Mouse (Mus musculus) urinary bladder, postnatal 10 days (tissue): ENCODE results near the gene 4933424G06Rik.
"Not testable (repeated sequence)": the region's sequence is repeated elsewhere in the genome, so short reads cannot be mapped to it uniquely, and the experiment has no call there.

Source experiments
- DNase-seq: peaks from one replicate; pipeline ENCODE4 v3.0.0; 2022; ENCODE audit warnings: low spot score

4933424G06Rik gene

DNA sequence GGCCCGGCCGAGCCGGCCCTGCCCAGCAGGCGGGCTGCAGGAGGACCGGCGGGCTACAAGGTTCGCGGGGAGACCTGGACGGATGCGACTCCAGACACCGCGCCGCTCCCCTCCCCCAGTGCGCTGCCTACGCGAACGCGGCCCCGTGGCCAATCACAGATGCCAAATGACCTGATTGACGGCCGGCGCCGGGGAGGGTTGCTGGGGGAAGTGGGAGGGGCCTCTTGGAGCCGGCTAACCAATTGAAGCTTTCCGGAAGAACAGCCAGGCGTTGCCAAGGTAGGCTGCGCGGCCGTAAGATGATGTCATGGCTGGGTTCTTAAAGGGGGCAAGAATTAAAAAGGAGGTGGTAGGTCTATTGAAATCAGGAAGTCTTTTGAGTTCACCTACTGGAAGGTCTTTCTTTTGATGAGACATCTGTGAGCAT is at the start of gene 4933424G06Rik:
Gene 4933424G06Rik, plus strand, starts transcription at position 296 of the 427 bp plus-strand sequence.
- DNase-seq = peak; percentile 96

- no peak for DNase-seq
Observed at GRCm38 (mm10) chr1:36664457-36664856, 45.5 kb upstream of the 4933424G06Rik start.

DNA sequence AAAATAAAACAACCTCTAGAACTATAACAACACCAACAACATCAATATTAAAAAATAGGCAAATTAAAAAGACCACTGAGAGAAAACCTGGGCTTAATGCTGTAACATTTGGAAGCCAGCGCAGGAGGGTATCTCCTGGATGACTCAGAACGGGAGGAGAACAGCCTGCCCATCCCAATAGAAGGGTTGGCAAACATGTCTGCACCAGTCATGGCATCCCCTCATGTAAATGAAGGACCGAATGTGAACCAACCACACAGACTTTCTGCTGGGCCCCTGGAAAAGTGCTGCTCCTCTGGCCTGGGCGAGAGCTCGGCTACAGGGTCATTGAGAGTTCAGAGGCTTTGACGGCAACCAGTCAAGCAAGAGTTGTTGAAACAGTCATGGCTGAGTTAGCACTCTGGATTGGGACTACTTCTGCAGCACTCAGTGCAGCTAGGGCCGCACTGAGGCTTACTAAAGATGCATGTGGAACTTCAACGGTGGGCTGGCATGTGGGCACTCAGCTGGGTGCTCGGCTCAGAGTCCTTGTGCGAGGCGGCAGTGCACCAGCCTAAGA is 44.7 kb upstream of the 4933424G06Rik start:
- no peak for DNase-seq

DNA sequence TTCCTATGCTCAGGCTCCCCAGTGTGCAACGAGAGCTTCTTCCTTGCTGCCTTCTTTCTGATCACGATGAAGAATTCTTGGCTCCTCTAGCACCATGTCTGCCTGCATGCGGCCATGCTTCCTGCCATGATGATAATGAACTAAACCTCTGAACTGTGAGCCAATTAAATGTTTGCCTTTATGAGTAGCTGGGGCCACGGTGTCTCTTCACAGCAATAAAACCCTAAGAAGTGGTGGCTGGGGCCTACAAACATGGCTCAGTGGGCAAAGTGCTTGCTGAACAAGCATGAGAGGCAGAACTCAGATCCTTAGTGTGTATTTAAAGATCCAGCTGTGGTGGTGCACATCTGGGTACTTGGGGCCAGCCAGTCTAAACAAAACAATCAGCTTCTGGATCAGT is 44.0 kb upstream of the 4933424G06Rik start:
- no peak for DNase-seq

- not testable (repeated sequence) for DNase-seq
Observed at GRCm38 (mm10) chr1:36668007-36668406, 41.9 kb upstream of the 4933424G06Rik start.

DNA sequence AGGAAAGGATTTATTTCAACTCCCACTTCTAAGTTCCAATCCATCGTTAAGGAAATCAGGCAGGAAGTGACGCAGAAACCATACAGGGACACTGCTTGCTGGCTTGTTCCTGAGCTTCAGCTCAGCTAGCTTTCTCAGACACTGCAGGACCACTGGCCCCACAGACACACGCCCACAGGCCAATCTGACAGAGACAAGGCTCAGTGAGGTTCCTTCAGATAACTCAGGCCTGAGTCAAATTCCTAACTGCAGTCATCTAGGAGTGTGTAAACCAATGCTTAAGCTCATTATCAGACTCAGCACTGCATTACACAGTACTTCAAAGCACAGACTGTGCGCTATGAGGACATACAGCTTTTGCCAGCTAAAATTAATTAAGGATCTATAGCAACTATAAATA is 39.7 kb upstream of the 4933424G06Rik start:
- DNase-seq = no peak

GRCm38 (mm10) chr1:36671260-36671659 is 38.7 kb upstream of the 4933424G06Rik start:
- DNase-seq = no peak

- no peak for DNase-seq
Observed at GRCm38 (mm10) chr1:36672648-36673350, 37.1 kb upstream of the 4933424G06Rik start.

DNA sequence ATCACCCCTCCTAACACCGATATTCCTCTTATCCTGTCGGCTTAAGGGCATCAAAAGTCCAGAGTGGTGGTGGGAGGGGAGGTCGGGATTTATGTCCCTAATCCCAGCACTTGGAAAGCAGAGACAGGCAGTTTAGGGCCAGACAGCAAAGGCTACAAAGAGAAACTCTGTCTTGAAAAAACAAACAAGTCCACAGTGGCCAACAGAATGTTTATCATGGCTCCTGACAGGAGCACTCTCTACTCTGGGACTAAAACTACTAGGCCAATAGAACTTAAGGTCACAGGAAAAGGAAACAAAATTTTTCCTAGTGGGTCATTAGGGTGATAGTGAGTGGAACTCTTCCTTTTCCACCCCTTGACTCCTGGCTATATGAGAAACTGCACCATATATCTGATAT is 35.0 kb upstream of the 4933424G06Rik start:
- no peak for DNase-seq

GRCm38 (mm10) chr1:36680893-36681292 is 29.1 kb upstream of the 4933424G06Rik start:
- no peak for DNase-seq

- no peak for DNase-seq
Observed at GRCm38 (mm10) chr1:36682620-36683355, 27.2 kb upstream of the 4933424G06Rik start, which contains the start of gene Fam178b. Gene Fam178b, minus strand, starts transcription at chr1:36683183.

DNA sequence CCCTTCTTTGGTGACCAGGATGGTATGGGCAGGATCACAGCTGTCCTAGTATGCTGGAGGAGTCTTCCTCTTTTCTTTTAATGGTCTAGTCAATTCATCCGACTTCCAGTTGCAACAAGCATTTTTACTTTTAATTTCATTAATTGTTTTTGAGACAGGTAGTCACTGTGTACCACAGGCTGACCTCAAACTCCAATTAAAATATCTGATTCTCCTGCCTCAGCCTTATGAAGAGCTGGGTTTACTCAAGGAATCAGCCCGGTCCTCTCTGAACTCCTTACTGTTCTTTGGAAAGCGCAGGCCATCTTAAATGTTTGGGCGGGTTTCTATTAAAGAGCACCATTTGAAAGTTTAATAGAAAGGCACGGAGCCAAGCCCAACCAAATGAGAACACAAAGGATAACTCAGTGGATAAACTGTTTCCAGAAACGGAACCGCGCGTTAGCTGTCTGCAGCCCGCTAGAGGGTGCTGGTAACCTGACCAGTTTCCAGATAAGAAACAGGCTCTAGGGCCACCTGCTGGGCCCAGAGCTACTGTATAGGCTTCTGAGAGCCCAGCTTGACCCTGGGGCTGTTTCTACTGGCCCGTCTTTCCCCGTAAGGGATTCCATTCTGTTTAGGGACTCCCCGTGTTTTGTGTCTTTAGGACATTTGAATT is 26.0 kb upstream of the 4933424G06Rik start:
- DNase-seq = peak; percentile 42

GRCm38 (mm10) chr1:36690671-36691235 is 19.2 kb upstream of the 4933424G06Rik start:
- no peak for DNase-seq

GRCm38 (mm10) chr1:36691271-36692155 is 18.4 kb upstream of the 4933424G06Rik start, which contains the start of gene Cox5b:
Gene Cox5b, plus strand, starts transcription at chr1:36691449.
- DNase-seq = peak; percentile 88

DNA sequence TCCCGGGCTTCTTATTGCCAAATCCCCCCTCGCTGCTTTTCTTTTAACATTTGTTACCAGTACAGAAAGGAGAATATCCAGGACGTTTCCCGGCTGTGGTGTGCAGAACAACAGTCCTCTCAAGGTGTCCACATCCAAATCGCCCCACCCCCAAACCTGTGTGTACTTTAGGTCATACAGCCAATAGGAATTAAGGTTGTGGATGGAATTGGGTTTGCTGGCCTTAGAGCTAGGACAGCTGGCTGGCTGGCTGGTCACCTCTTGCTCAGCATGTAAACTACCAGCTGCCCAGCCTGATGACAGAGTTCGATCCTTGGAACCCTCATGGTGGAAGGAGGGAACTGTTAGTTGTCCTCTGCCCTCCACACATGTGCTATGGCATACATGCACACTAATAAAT is 15.1 kb upstream of the 4933424G06Rik start:
- no peak for DNase-seq

DNA sequence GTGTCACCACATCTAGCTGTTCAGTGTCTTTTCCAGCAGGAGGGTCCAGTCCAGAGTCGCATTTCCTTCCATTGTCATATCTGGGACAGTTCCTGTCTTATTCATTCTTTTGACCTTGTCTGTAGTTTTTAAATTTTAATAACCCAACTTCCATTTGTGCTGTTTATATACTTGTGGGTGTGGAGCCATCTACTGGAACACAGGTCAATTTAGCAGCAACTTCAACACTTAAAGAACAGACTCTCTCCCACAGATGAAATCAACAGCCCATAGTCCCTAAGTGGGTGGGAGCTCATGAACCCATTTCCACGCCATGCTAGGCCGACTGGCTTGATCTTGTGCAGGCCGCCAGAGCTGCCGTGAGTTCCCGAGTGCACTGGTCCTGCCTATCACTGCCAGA is 13.5 kb upstream of the 4933424G06Rik start:
- DNase-seq = no peak

GRCm38 (mm10) chr1:36697030-36697429 is 12.9 kb upstream of the 4933424G06Rik start:
- no peak for DNase-seq

- no peak for DNase-seq
Observed at GRCm38 (mm10) chr1:36707166-36707565, 2.8 kb upstream of the 4933424G06Rik start.

- DNase-seq = no peak
Observed at GRCm38 (mm10) chr1:36707797-36708196, 2.2 kb upstream of the 4933424G06Rik start.

DNA sequence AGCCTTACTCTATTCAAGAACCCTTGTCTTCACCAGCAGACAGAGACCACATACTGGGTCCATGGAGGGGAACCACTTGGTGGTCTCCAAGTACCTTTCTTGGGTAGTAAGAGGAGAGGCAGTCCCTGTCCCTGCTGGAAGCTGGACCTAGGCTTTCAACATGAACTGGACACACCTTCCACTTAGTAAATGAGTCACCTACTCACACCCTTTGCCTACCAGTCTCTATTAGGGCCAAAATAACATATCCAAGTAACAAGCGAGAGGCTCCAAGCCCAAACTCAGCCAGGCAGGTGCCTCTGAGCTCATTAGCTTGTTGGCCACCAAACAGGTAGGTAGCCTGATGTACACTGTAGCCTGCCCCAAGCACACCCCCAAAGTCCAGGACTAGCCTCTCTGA is 1.3 kb upstream of the 4933424G06Rik start:
- DNase-seq = no peak
